8 mouse cellular contexts compared by ENCODE assay signal in genomic region chr9:37145151-37145615, GRCm38 (mm10). TPM values are rescaled to one million over a fixed set of nuclear protein-coding genes. Genes with fewer than 3 reads are reported as not detected.
A peak's percentile ranks its signal among the peaks of the same experiment; 100 is the strongest.
DNase-seq lines count a peak whose midpoint lies in the region; ATAC-seq lines count a peak whose summit lies in the region.

No protein-coding gene starts in this region.

- H3K27me3 ChIP-seq in heart, embryonic 10.5 days (ENCODE audit: insufficient read depth, poor library complexity, severe bottlenecking) = peaks cover 10% of the 10 kb centered on the region; the same call in 1 of the 2 replicates
- H3K27me3 ChIP-seq in kidney, embryonic 15.5 days = peaks cover 32% of the 10 kb centered on the region
- H3K27me3 ChIP-seq in stomach, embryonic 14.5 days (ENCODE audit: control insufficient read depth, insufficient read depth, low read length) = no peaks in the 10 kb centered on the region

- ATAC-seq in kidney, embryonic 15.5 days (replicated peaks; ENCODE audit: low FRiP score) = no peak; the same call in 1 of the 2 replicates
- ATAC-seq in stomach, embryonic 14.5 days (ENCODE audit: insufficient number of reproducible peaks, insufficient read depth, low FRiP score, low read depth) = no peak

- DNase-seq in ovary, postnatal 36 days (ENCODE audit: low spot score) = peak; percentile 57
- no peak for DNase-seq in ovary, postnatal 10 days (ENCODE audit: low spot score)
- peak; percentile 58 to 61 for DNase-seq in cerebellum, postnatal 14 days
- peak; percentile 84 for DNase-seq in heart, embryonic 10.5 days (ENCODE audit: low spot score)
- DNase-seq in lung, postnatal 25 days (ENCODE audit: low spot score) = peak; percentile 26
- DNase-seq in adipocyte (ENCODE audit: low spot score) = no peak

- H3K9ac ChIP-seq in kidney, embryonic 15.5 days = peak overlapping the region; percentile 89
- peak overlapping the region; percentile 85 for H3K9ac ChIP-seq in stomach, embryonic 14.5 days (replicated peaks; ENCODE audit: low read depth, low read length)

- no peaks in the 10 kb centered on the region for H3K36me3 ChIP-seq in heart, embryonic 10.5 days
- H3K36me3 ChIP-seq in kidney, embryonic 15.5 days = no peaks in the 10 kb centered on the region
- H3K36me3 ChIP-seq in stomach, embryonic 14.5 days (ENCODE audit: control insufficient read depth, insufficient read depth, low read length) = no peaks in the 10 kb centered on the region

- H3K4me1 ChIP-seq in heart, embryonic 10.5 days = peaks cover 61% of the 10 kb centered on the region
- peaks cover 56% of the 10 kb centered on the region for H3K4me1 ChIP-seq in kidney, embryonic 15.5 days
- H3K4me1 ChIP-seq in stomach, embryonic 14.5 days (ENCODE audit: control insufficient read depth, insufficient read depth, low read length) = peaks cover 35% of the 10 kb centered on the region

- peak overlapping the region; percentile 85 for H3K4me3 ChIP-seq in heart, embryonic 10.5 days
- H3K4me3 ChIP-seq in kidney, embryonic 15.5 days (replicated peaks) = peak overlapping the region; percentile 75
- H3K4me3 ChIP-seq in stomach, embryonic 14.5 days (ENCODE audit: low read depth, low read length) = peak overlapping the region; percentile 72

- H3K9me3 ChIP-seq in heart, embryonic 10.5 days = no peaks in the 10 kb centered on the region
- H3K9me3 ChIP-seq in kidney, embryonic 15.5 days (replicated peaks) = no peaks in the 10 kb centered on the region
- H3K9me3 ChIP-seq in stomach, embryonic 14.5 days (ENCODE audit: control insufficient read depth, low read depth, low read length) = no peaks in the 10 kb centered on the region

- H3K4me2 ChIP-seq in kidney, embryonic 15.5 days = peak overlapping the region; percentile 95
- peak overlapping the region; percentile 56 for H3K4me2 ChIP-seq in stomach, embryonic 14.5 days (replicated peaks; ENCODE audit: low read depth, low read length)

- H3K27ac ChIP-seq in heart, embryonic 10.5 days = peak overlapping the region; percentile 97
- H3K27ac ChIP-seq in kidney, embryonic 15.5 days = peak overlapping the region; percentile 96
- peak overlapping the region; percentile 98 for H3K27ac ChIP-seq in stomach, embryonic 14.5 days (ENCODE audit: low read length)

- under 1% methylated on average over 26 of the region's 26 CpGs for WGBS in heart, embryonic 10.5 days
- 1% methylated on average over 26 of the region's 26 CpGs for WGBS in kidney, embryonic 15.5 days
- 3% methylated on average over 26 of the region's 26 CpGs for WGBS in stomach, embryonic 14.5 days

RNA-seq across cellular contexts. Expression of gene Pknox2, which starts 2.0 kb away (rescaled TPM):
- 8.8 and 9.1 TPM in 2 replicates for polyA plus RNA-seq in heart, embryonic 10.5 days (2016; fragmentation: Nextera tagmentation; extraction: Ambion mirVana)
- polyA plus RNA-seq in kidney, embryonic 15.5 days (2015; fragmentation: Nextera tagmentation; extraction: Ambion mirVana) = 9.6 and 11.2 TPM in 2 replicates
- 6.1 and 7.5 TPM in 2 replicates for polyA plus RNA-seq in stomach, embryonic 14.5 days (2014; fragmentation: Nextera tagmentation; extraction: Ambion mirVana)

Comparison
In these comparisons a context has a peak if more than half of its experiments do, and no peak if none do; other contexts are left out.
1. DNase-seq: peak in ovary, postnatal 36 days (single experiment), cerebellum, postnatal 14 days (2 of 2), heart, embryonic 10.5 days (single experiment) and lung, postnatal 25 days (single experiment); none in ovary, postnatal 10 days (single experiment) and adipocyte (single experiment).
2. Peak in every context shown above with its lines, with median percentiles within 50 percentile points of each other: H3K27ac ChIP-seq and H3K4me3 ChIP-seq.